Mouse (Mus musculus) lung, adult 2 months (tissue): ENCODE data around the gene Lim2.

ENCODE experiments used
- CTCF ChIP-seq: fragments of 200-500 bp; IDR thresholded peaks from 2 replicates; pipeline ENCODE4 v1.5.1; 2011; ENCODE audit warnings: mild to moderate bottlenecking, low read length, control low read depth; ENCODE audit not compliant: insufficient read depth
- POLR2A ChIP-seq: fragments of 200-500 bp; IDR thresholded peaks from 2 replicates; pipeline ENCODE4 v1.6.1; 2011; ENCODE audit warnings: low read depth, mild to moderate bottlenecking, control low read depth, low read length, borderline replicate concordance; ENCODE audit errors: extremely low read depth

DNA sequence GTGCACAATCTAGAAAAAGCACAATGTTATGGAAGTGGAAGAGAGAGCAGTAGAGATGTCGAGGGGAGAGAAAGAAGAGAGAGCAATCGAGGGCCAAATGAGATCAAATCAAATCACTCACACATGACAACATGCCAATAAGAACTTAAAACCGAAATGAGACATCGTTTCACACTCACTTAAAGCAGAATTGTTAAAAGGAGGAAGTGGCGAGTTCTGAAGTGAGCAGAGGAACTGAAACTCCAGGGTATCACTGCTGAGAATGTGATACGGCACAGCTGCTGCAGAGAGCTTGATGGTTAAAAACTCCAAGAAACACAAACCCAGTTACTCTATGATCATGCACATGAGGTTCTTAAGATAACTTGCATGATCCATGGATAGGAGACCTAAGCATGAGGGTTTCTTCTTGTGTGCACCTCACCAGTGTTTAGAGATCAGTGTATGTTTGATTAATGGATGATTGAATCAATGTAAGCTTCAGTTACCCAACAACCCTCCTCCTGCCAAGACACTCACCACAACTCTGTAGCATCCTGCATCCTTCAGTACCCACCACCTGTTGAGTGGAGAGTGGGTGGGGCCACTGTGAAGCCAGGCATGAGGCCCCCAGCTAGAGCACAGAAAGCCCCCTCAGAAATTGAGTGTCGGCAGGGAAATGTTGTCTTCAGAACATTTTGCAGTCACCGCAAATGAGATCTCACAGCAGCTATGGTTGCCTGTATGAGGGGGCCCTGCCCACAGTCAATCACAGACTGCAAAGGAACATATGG is 34.9 kb upstream of the Lim2 start:
- no peak for TF ChIP-seq CTCF
- TF ChIP-seq POLR2A = no peak
